Comparison of ENCODE assay signal across 25 mouse cellular contexts in genomic region chr19:44445755-44446154, GRCm38 (mm10). TPM values are rescaled to one million over a fixed set of nuclear protein-coding genes. Genes with fewer than 3 reads are reported as not detected.
DNase-seq lines count a peak whose midpoint lies in the region; ATAC-seq and TF ChIP-seq lines count a peak whose summit lies in the region.
"Had no signal": no experiment of that assay in that cellular context is flagged by ENCODE, and none has a peak within 500 bp of the region (broad histone marks: within the 10 kb centered on the region; RNA-seq: fewer than 3 reads in every experiment).

No protein-coding gene starts in this region.

- no peak for ATAC-seq in heart, embryonic 12.5 days (ENCODE audit: insufficient number of reproducible peaks, low FRiP score)
- ATAC-seq in midbrain, postnatal 0 days (ENCODE audit: low FRiP score) = no peak
- ATAC-seq: forebrain, embryonic 13.5 days; forebrain, embryonic 15.5 days; forebrain, postnatal 0 days had no signal

- 81% methylated on average over 3 of the region's 3 CpGs for WGBS in heart, embryonic 12.5 days
- 92% methylated on average over 3 of the region's 3 CpGs for WGBS in midbrain, postnatal 0 days

- H3K9ac ChIP-seq in heart, embryonic 12.5 days = no peak overlapping the region
- H3K9ac ChIP-seq in midbrain, postnatal 0 days (replicated peaks; ENCODE audit: low read length, poor library complexity, severe bottlenecking) = no peak overlapping the region
- H3K9ac ChIP-seq: embryonic facial prominence, embryonic 13.5 days; embryonic facial prominence, embryonic 15.5 days; forebrain, embryonic 13.5 days; forebrain, embryonic 15.5 days; forebrain, postnatal 0 days had no signal

- peak; percentile 93 for DNase-seq in heart, adult 11 months
- DNase-seq in adipocyte (ENCODE audit: low spot score) = peak; percentile 93
- DNase-seq in midbrain, postnatal 0 days (ENCODE audit: low spot score) = no peak
- DNase-seq in spleen, postnatal 36 days (ENCODE audit: low spot score in 2 of 2) = no peak
- DNase-seq: adrenal gland, adult 2 months; adrenal gland, postnatal 10 days; adrenal gland, postnatal 36 days; cerebellum, adult 11 months; cerebellum, adult 18-20 months; cerebellum, adult 8-10 months; cerebellum, adult 9-11 months; cerebellum, postnatal 14 days; cerebellum, postnatal 36 days; embryo, embryonic 11 days; forebrain, postnatal 0 days had no signal

- peaks cover 7% of the 10 kb centered on the region; the same call in 1 of the 2 replicates for H3K27me3 ChIP-seq in heart, embryonic 12.5 days (replicated peaks)
- H3K27me3 ChIP-seq in midbrain, postnatal 0 days (ENCODE audit: insufficient read depth, low read length) = no peaks in the 10 kb centered on the region
- H3K27me3 ChIP-seq: embryonic facial prominence, embryonic 13.5 days; embryonic facial prominence, embryonic 15.5 days; forebrain, embryonic 13.5 days; forebrain, embryonic 15.5 days had no signal

- no peaks in the 10 kb centered on the region for H3K9me3 ChIP-seq in heart, embryonic 12.5 days (replicated peaks)
- no peaks in the 10 kb centered on the region for H3K9me3 ChIP-seq in midbrain, postnatal 0 days (ENCODE audit: low read length)
- H3K9me3 ChIP-seq: embryonic facial prominence, embryonic 13.5 days; embryonic facial prominence, embryonic 15.5 days; forebrain, embryonic 13.5 days; forebrain, embryonic 15.5 days had no signal

- no peak overlapping the region for H3K4me3 ChIP-seq in heart, embryonic 12.5 days
- H3K4me3 ChIP-seq in brown adipose tissue, adult 24 weeks (ENCODE audit: insufficient read depth, low read depth, low read length) = no peak overlapping the region
- no peak overlapping the region for H3K4me3 ChIP-seq in midbrain, postnatal 0 days (ENCODE audit: low read depth, low read length)
- H3K4me3 ChIP-seq: embryonic facial prominence, embryonic 13.5 days; embryonic facial prominence, embryonic 15.5 days; erythroblast, embryonic 14.5 days; forebrain, embryonic 13.5 days; forebrain, embryonic 15.5 days had no signal

- H3K4me2 ChIP-seq in heart, embryonic 12.5 days = no peak overlapping the region
- H3K4me2 ChIP-seq in midbrain, postnatal 0 days (ENCODE audit: low read depth, low read length, poor library complexity, severe bottlenecking) = no peak overlapping the region
- H3K4me2 ChIP-seq: embryonic facial prominence, embryonic 13.5 days; embryonic facial prominence, embryonic 15.5 days; forebrain, embryonic 13.5 days; forebrain, embryonic 15.5 days had no signal

- no peak overlapping the region for H3K27ac ChIP-seq in heart, embryonic 12.5 days (ENCODE audit: poor library complexity, severe bottlenecking)
- peak overlapping the region; percentile 69 for H3K27ac ChIP-seq in brown adipose tissue, adult 24 weeks (replicated peaks; ENCODE audit: low read depth, low read length)
- no peak overlapping the region for H3K27ac ChIP-seq in midbrain, postnatal 0 days (ENCODE audit: low read depth, low read length)
- H3K27ac ChIP-seq: embryonic facial prominence, embryonic 13.5 days; embryonic facial prominence, embryonic 15.5 days; forebrain, embryonic 13.5 days; forebrain, embryonic 15.5 days had no signal

- TF ChIP-seq CTCF in midbrain, postnatal 0 days (IDR thresholded peaks at IDR 0.05) = no peak

- H3K36me3 ChIP-seq in heart, embryonic 12.5 days = no peaks in the 10 kb centered on the region
- no peaks in the 10 kb centered on the region for H3K36me3 ChIP-seq in midbrain, postnatal 0 days (ENCODE audit: insufficient read depth, low read length)
- H3K36me3 ChIP-seq: embryonic facial prominence, embryonic 13.5 days; embryonic facial prominence, embryonic 15.5 days; forebrain, embryonic 15.5 days had no signal

- no peaks in the 10 kb centered on the region for H3K4me1 ChIP-seq in heart, embryonic 12.5 days (replicated peaks)
- H3K4me1 ChIP-seq in brown adipose tissue, adult 24 weeks (ENCODE audit: control insufficient read depth, insufficient read depth, insufficient read length, low read length) = peaks cover 6% of the 10 kb centered on the region; the same call in 1 of the 2 replicates
- no peaks in the 10 kb centered on the region for H3K4me1 ChIP-seq in midbrain, postnatal 0 days (ENCODE audit: insufficient read depth, low read length)
- H3K4me1 ChIP-seq: embryonic facial prominence, embryonic 13.5 days; embryonic facial prominence, embryonic 15.5 days; forebrain, embryonic 13.5 days; forebrain, embryonic 15.5 days had no signal

RNA-seq across cellular contexts. Expression of gene Scd1, which starts 38.1 kb away (rescaled TPM):
- polyA plus RNA-seq in heart, embryonic 12.5 days (2016; fragmentation: Nextera tagmentation; extraction: Ambion mirVana) = 1.1 and 1.2 TPM in 2 replicates
- 10,672 and 38,636 TPM in 2 replicates for polyA plus RNA-seq in brown adipose tissue, adult 24 weeks (2012; ENCODE audit: insufficient read depth, insufficient read length, missing spikeins)
- total RNA-seq in midbrain, postnatal 0 days (2014; rRNA removed) = 38.5 and 42.3 TPM in 2 replicates
- polyA plus RNA-seq in midbrain, postnatal 0 days (2015; fragmentation: Nextera tagmentation; extraction: Ambion mirVana) = 7.1 and 7.5 TPM in 2 replicates

RNA-seq across cellular contexts. Expression of gene Wnt8b, which starts 47.5 kb away (rescaled TPM):
- not detected in 2 replicates for polyA plus RNA-seq in heart, embryonic 12.5 days (2016; fragmentation: Nextera tagmentation; extraction: Ambion mirVana)
- polyA plus RNA-seq in brown adipose tissue, adult 24 weeks (2012; ENCODE audit: insufficient read depth, insufficient read length, missing spikeins) = not detected in 2 replicates
- total RNA-seq in midbrain, postnatal 0 days (2014; rRNA removed) = 0.05 TPM in 1 of 2 replicates, not detected in the other
- 0.44 and 1.0 TPM in 2 replicates for polyA plus RNA-seq in midbrain, postnatal 0 days (2015; fragmentation: Nextera tagmentation; extraction: Ambion mirVana)
- total RNA-seq: common myeloid progenitor, adult 5-6 weeks; MEL had no signal
- polyA plus RNA-seq: C2C12; embryonic facial prominence, embryonic 15.5 days; erythroblast, embryonic 14.5 days had no signal

Comparison
In these comparisons a context has a peak if more than half of its experiments do, and no peak if none do; other contexts are left out.
1. DNase-seq: peak in heart, adult 11 months (single experiment) and adipocyte (single experiment); none in midbrain, postnatal 0 days (single experiment) and spleen, postnatal 36 days (0 of 2).
2. RNA of gene Scd1, which starts 38.1 kb away (polyA plus RNA-seq): 10,672 to 38,636 TPM in brown adipose tissue, adult 24 weeks; 7.1 to 7.5 TPM in midbrain, postnatal 0 days and 1.1 to 1.2 TPM in heart, embryonic 12.5 days; every median in the first group is over 1,000 times any median in the second.